Mouse (Mus musculus): ENCODE measurements around the gene Myl3. TPM values are rescaled to one million over a fixed set of nuclear protein-coding genes. Genes with fewer than 3 reads are reported as not detected.

Gene Myl3
- polyA plus RNA-seq, 1 experiment = 0.22 TPM

- Histone ChIP-seq H3ac (ENCODE audit: control insufficient read depth, insufficient read length) (no peak within 1 kb of the TSS), H3K27me3 (ENCODE audit: control insufficient read depth, insufficient read depth, insufficient read length) (peaks cover 95% of the 10 kb centered on the region), H3K4me3 (no peak within 1 kb of the TSS), H3K36me3 (ENCODE audit: control insufficient read depth, insufficient read depth) (no peaks in the 10 kb centered on the region), H3K4me2 (ENCODE audit: low read depth) (no peak within 1 kb of the TSS), H3K79me2 (ENCODE audit: control insufficient read depth, insufficient read depth) (no peaks in the 10 kb centered on the region)
- TF ChIP-seq MYOG (IDR thresholded peaks at IDR 0.05; ENCODE audit: control insufficient read depth in 1 of 3, insufficient read depth in 1 of 3, insufficient read length in 2 of 3, low read depth in 2 of 3) (no peak), POLR2A (IDR thresholded peaks at IDR 0.05; ENCODE audit: insufficient read length, low read depth) (no peak), E2F4 (IDR thresholded peaks at IDR 0.05; ENCODE audit: insufficient read depth) (no peak), USF1 (IDR thresholded peaks at IDR 0.05; ENCODE audit: low read depth) (no peak), TCF12 (IDR thresholded peaks at IDR 0.05; ENCODE audit: insufficient read depth, poor library complexity, severe bottlenecking) (no peak), CEBPB (IDR thresholded peaks at IDR 0.05; ENCODE audit: insufficient read depth, poor library complexity, severe bottlenecking) (no peak), SRF (IDR thresholded peaks at IDR 0.05; ENCODE audit: control insufficient read depth, insufficient read length, low read depth) (no peak), MAX (IDR thresholded peaks at IDR 0.05; ENCODE audit: low read depth) (no peak), MYOD1 (IDR thresholded peaks at IDR 0.05; ENCODE audit: control insufficient read depth in 1 of 3, insufficient read length in 2 of 3, low read depth in 2 of 3) (no peak), REST (IDR thresholded peaks at IDR 0.05; ENCODE audit: insufficient read depth, insufficient read length) (no peak), TCF3 (IDR thresholded peaks at IDR 0.05; ENCODE audit: insufficient read length, low read depth) (no peak), POLR2AphosphoS2 (IDR thresholded peaks at IDR 0.05; ENCODE audit: insufficient read length, low read depth) (no peak)
These were observed 5.3 kb downstream of the Myl3 start, which contains the start of gene Pth1r for GRCm38 (mm10) chr9:110746961-110747360. Gene Pth1r (minus strand): TSS chr9:110747145.

GRCm38 (mm10) chr9:110748451-110748850 lies 6.8 kb downstream of the Myl3 start:
- peaks cover 96% of the 10 kb centered on the region for H3K27me3 ChIP-seq (ENCODE audit: control insufficient read depth, insufficient read depth, insufficient read length)
- no peaks in the 10 kb centered on the region for H3K36me3 ChIP-seq (ENCODE audit: control insufficient read depth, insufficient read depth)
- TF ChIP-seq POLR2A (IDR thresholded peaks at IDR 0.05; ENCODE audit: insufficient read length, low read depth) (no peak), MYOG (IDR thresholded peaks at IDR 0.05; ENCODE audit: control insufficient read depth in 1 of 3, insufficient read depth in 1 of 3, insufficient read length in 2 of 3, low read depth in 2 of 3) (no peak), CEBPB (IDR thresholded peaks at IDR 0.05; ENCODE audit: insufficient read depth, poor library complexity, severe bottlenecking) (no peak), REST (IDR thresholded peaks at IDR 0.05; ENCODE audit: insufficient read depth, insufficient read length) (no peak), E2F4 (IDR thresholded peaks at IDR 0.05; ENCODE audit: insufficient read depth) (no peak), MYOD1 (IDR thresholded peaks at IDR 0.05; ENCODE audit: control insufficient read depth in 1 of 3, insufficient read length in 2 of 3, low read depth in 2 of 3) (no peak), POLR2AphosphoS2 (IDR thresholded peaks at IDR 0.05; ENCODE audit: insufficient read length, low read depth) (no peak), TCF3 (IDR thresholded peaks at IDR 0.05; ENCODE audit: insufficient read length, low read depth) (no peak), TCF12 (IDR thresholded peaks at IDR 0.05; ENCODE audit: insufficient read depth, poor library complexity, severe bottlenecking) (no peak), MAX (IDR thresholded peaks at IDR 0.05; ENCODE audit: low read depth) (no peak), USF1 (IDR thresholded peaks at IDR 0.05; ENCODE audit: low read depth) (no peak), SRF (IDR thresholded peaks at IDR 0.05; ENCODE audit: control insufficient read depth, insufficient read length, low read depth) (no peak)

GRCm38 (mm10) chr9:110750404-110751187 lies 8.9 kb downstream of the Myl3 start:
- Histone ChIP-seq H3K79me2 (ENCODE audit: control insufficient read depth, insufficient read depth) (no peaks in the 10 kb centered on the region), H3ac (ENCODE audit: control insufficient read depth, insufficient read length) (no peak overlapping the region), H3K27me3 (ENCODE audit: control insufficient read depth, insufficient read depth, insufficient read length) (peaks cover 92% of the 10 kb centered on the region), H3K4me3 (no peak overlapping the region), H3K4me2 (ENCODE audit: low read depth) (no peak overlapping the region), H3K36me3 (ENCODE audit: control insufficient read depth, insufficient read depth) (no peaks in the 10 kb centered on the region)
- TF ChIP-seq POLR2AphosphoS2 (IDR thresholded peaks at IDR 0.05; ENCODE audit: insufficient read length, low read depth) = no peak
- no peak for TF ChIP-seq CEBPB (IDR thresholded peaks at IDR 0.05; ENCODE audit: insufficient read depth, poor library complexity, severe bottlenecking)
- no peak for TF ChIP-seq MAX (IDR thresholded peaks at IDR 0.05; ENCODE audit: low read depth)
- no peak for TF ChIP-seq POLR2A (IDR thresholded peaks at IDR 0.05; ENCODE audit: insufficient read length, low read depth)
- TF ChIP-seq TCF12 (IDR thresholded peaks at IDR 0.05; ENCODE audit: insufficient read depth, poor library complexity, severe bottlenecking) = no peak
- no peak for TF ChIP-seq USF1 (IDR thresholded peaks at IDR 0.05; ENCODE audit: low read depth)
- TF ChIP-seq TCF3 (IDR thresholded peaks at IDR 0.05; ENCODE audit: insufficient read length, low read depth) = no peak

More at GRCm38 (mm10) chr9:110748451-110748850, 6.8 kb downstream of the Myl3 start:
- Histone ChIP-seq H3K4me2 (ENCODE audit: low read depth) (no peak overlapping the region), H3ac (ENCODE audit: control insufficient read depth, insufficient read length) (no peak overlapping the region), H3K4me3 (no peak overlapping the region), H3K79me2 (ENCODE audit: control insufficient read depth, insufficient read depth) (no peaks in the 10 kb centered on the region)

GRCm38 (mm10) chr9:110751412-110751811 lies 9.8 kb downstream of the Myl3 start:
- H3ac ChIP-seq (ENCODE audit: control insufficient read depth, insufficient read length) = no peak overlapping the region
- H3K27me3 ChIP-seq (ENCODE audit: control insufficient read depth, insufficient read depth, insufficient read length) = peaks cover 90% of the 10 kb centered on the region
- TF ChIP-seq SRF (IDR thresholded peaks at IDR 0.05; ENCODE audit: control insufficient read depth, insufficient read length, low read depth) (no peak), E2F4 (IDR thresholded peaks at IDR 0.05; ENCODE audit: insufficient read depth) (no peak), MYOD1 (IDR thresholded peaks at IDR 0.05; ENCODE audit: control insufficient read depth in 1 of 3, insufficient read length in 2 of 3, low read depth in 2 of 3) (no peak), MYOG (IDR thresholded peaks at IDR 0.05; ENCODE audit: control insufficient read depth in 1 of 3, insufficient read depth in 1 of 3, insufficient read length in 2 of 3, low read depth in 2 of 3) (no peak), POLR2A (IDR thresholded peaks at IDR 0.05; ENCODE audit: insufficient read length, low read depth) (no peak), USF1 (IDR thresholded peaks at IDR 0.05; ENCODE audit: low read depth) (no peak), CEBPB (IDR thresholded peaks at IDR 0.05; ENCODE audit: insufficient read depth, poor library complexity, severe bottlenecking) (no peak), POLR2AphosphoS2 (IDR thresholded peaks at IDR 0.05; ENCODE audit: insufficient read length, low read depth) (no peak), REST (IDR thresholded peaks at IDR 0.05; ENCODE audit: insufficient read depth, insufficient read length) (no peak), TCF12 (IDR thresholded peaks at IDR 0.05; ENCODE audit: insufficient read depth, poor library complexity, severe bottlenecking) (no peak), TCF3 (IDR thresholded peaks at IDR 0.05; ENCODE audit: insufficient read length, low read depth) (no peak), MAX (IDR thresholded peaks at IDR 0.05; ENCODE audit: low read depth) (no peak)
- no peaks in the 10 kb centered on the region for H3K79me2 ChIP-seq (ENCODE audit: control insufficient read depth, insufficient read depth)
- H3K4me2 ChIP-seq (ENCODE audit: low read depth) = no peak overlapping the region
- H3K36me3 ChIP-seq (ENCODE audit: control insufficient read depth, insufficient read depth) = no peaks in the 10 kb centered on the region
- H3K4me3 ChIP-seq = no peak overlapping the region
